Mouse (Mus musculus) gastrocnemius, postnatal 14 days (tissue): ENCODE results near the gene Tlr9. TPM values are rescaled to one million over a fixed set of nuclear protein-coding genes. Genes with fewer than 3 reads are reported as not detected.

ENCODE experiments used
- microRNA-seq, 2 experiments: library from miRNA; unstranded; fragments of <30 nt; microRNA quantifications; one replicate each; pipeline ENCODE4 v1.2.0; 2021
- total RNA-seq, 2 experiments: library from RNA; stranded (reverse); gene quantifications; 2 replicates each; pipeline ENCODE4 v1.2.3; 2021

Gene Tlr9
- total RNA-seq, 2 experiments from 2014 or later: 0.42 to 0.43 TPM

Small RNA genes within 50 kb of the gene (microRNA-seq; reads per million reads assigned to microRNA genes)
- 58,654 to 65,596 reads per million in 2 experiments for gene Mirlet7g

Other genes with a start within 250 kb of the Tlr9 start
- gene Col6a4, start 125.8 kb upstream of the Tlr9 start, total RNA-seq: under 1 TPM; 0.07 to 0.08 TPM
- 1 to 10 TPM; 1.3 to 1.6 TPM for gene Glyctk, start 64.5 kb upstream of the Tlr9 start, total RNA-seq
- 10 to 100 TPM; 23.4 to 27.4 TPM for gene Wdr82, start 51.7 kb upstream of the Tlr9 start, total RNA-seq
- gene Ppm1m, start 22.9 kb upstream of the Tlr9 start, total RNA-seq: 1 to 10 TPM; 5.1 to 5.5 TPM
- gene Twf2, start 19.5 kb upstream of the Tlr9 start, total RNA-seq: 10 to 100 TPM; 68.8 to 69.3 TPM
- gene Alas1, start 26.1 kb downstream of the Tlr9 start, total RNA-seq: 100 to 1,000 TPM; 189 to 234 TPM
- 1 to 10 TPM; 1.8 to 2.5 TPM for gene Poc1a, start 58.5 kb downstream of the Tlr9 start, total RNA-seq
- 10 to 100 TPM; 13.9 to 17.6 TPM for gene Dusp7, start 146.0 kb downstream of the Tlr9 start, total RNA-seq
- gene Rpl29, start 206.9 kb downstream of the Tlr9 start, total RNA-seq: 100 to 1,000 TPM; 350 to 424 TPM
- 10 to 100 TPM in 1 of 2 experiments, 1 to 10 TPM in 1; 8.4 to 10.9 TPM for gene Acy1, start 215.7 kb downstream of the Tlr9 start, total RNA-seq
- gene Abhd14b, start 224.9 kb downstream of the Tlr9 start, total RNA-seq: 1 to 10 TPM; 4.6 to 6.5 TPM
- gene Abhd14a, start 225.1 kb downstream of the Tlr9 start, total RNA-seq: 10 to 100 TPM; 13.3 to 16.0 TPM
- 10 to 100 TPM; 47.6 to 48.7 TPM for gene Pcbp4, start 230.7 kb downstream of the Tlr9 start, total RNA-seq
- gene Gpr62, start 243.3 kb downstream of the Tlr9 start, total RNA-seq: under 1 TPM; 0.16 to 0.33 TPM